8 mouse cellular contexts compared by ENCODE assay signal in the genomic region with DNA sequence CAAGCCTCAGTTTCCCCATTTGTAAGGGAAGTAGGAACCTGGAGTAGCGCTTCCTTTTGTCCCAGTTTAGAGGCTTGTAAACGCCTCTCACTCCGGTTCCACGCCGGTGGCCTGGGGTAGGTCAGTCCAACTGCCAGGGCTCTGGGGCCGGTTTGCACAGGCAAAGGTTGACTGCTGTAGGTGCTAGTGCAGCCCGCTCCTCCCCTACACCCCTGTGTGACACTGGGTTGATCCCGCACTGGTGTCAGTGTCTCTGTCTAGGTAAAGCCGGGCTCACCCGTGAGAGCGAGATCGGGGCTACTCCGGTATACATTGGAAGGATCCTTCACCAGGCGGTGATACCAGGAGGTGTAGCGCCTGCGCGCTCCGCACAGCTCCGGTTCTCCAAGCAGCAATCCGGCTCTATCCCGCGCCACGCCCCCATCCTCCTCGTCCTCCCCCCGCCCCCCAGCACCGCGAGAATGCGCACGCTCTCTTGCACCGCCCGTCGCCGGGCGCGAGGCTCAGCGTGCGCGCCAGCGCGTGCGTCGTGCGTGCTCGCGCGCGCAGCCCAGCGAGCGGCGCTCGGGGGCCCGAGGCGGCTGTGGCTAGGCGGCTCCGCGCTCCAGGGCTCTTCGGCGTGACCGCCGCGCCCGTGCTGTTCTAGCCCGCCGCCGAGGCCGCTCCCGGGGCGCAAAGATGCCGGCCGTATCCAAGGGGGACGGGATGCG. TPM values are rescaled to one million over a fixed set of nuclear protein-coding genes. Genes with fewer than 3 reads are reported as not detected.
A peak's percentile ranks its signal among the peaks of the same experiment; 100 is the strongest.
DNase-seq lines count a peak whose midpoint lies in the region; ATAC-seq and TF ChIP-seq lines count a peak whose summit lies in the region.

Gene Ap2a2 (plus strand): TSS at position 492 of the 710 bp plus-strand sequence.

- intact Hi-C loops in heart, postnatal 25 days (cut with DNase I) = loop anchor here (1.0 kb wide), 1 partner anchor 22 kb away; no protein-coding TSS in a partner anchor

- DNase-seq in ES-CJ7 (ENCODE audit: low read depth, low spot score) = peak; percentile 96
- peak; percentile 88 for DNase-seq in cerebellum, adult 11 months
- DNase-seq in heart, postnatal 25 days (ENCODE audit: low spot score) = peak; percentile 85
- DNase-seq in layer of hippocampus, adult 18-20 months (ENCODE audit: low spot score in 2 of 2) = peak; percentile 82 to 93
- DNase-seq in lung, adult 2 months = peak; percentile 85
- peak; percentile 73 to 77 for DNase-seq in thymus, adult 18-20 months

- no peaks in the 10 kb centered on the region for H3K36me3 ChIP-seq in forebrain, embryonic 15.5 days

- peak; percentile 96 for ATAC-seq in forebrain, embryonic 15.5 days (replicated peaks)
- ATAC-seq in neutrophil, adult 5-6 weeks (ENCODE audit: extremely low read depth, insufficient number of reproducible peaks, low FRiP score, poor library complexity, severe bottlenecking) = peak; percentile 73

- H3K27ac ChIP-seq in forebrain, embryonic 15.5 days (replicated peaks) = peak within 1 kb of the TSS; percentile 83

- peaks cover 29% of the 10 kb centered on the region for H3K4me1 ChIP-seq in forebrain, embryonic 15.5 days
- peaks cover 6% of the 10 kb centered on the region for H3K4me1 ChIP-seq in lung, adult 2 months (ENCODE audit: control insufficient read depth, insufficient read depth, low read length)

- H3K4me2 ChIP-seq in forebrain, embryonic 15.5 days (replicated peaks) = peak within 1 kb of the TSS; percentile 58

- no peaks in the 10 kb centered on the region for H3K9me3 ChIP-seq in forebrain, embryonic 15.5 days

- H3K4me3 ChIP-seq in forebrain, embryonic 15.5 days = peak within 1 kb of the TSS; percentile 90
- H3K4me3 ChIP-seq in lung, adult 2 months (replicated peaks; ENCODE audit: extremely low read depth, low read depth, low read length) = peak within 1 kb of the TSS; percentile 88

- no peaks in the 10 kb centered on the region for H3K27me3 ChIP-seq in forebrain, embryonic 15.5 days

- peak within 1 kb of the TSS; percentile 97 for H3K9ac ChIP-seq in forebrain, embryonic 15.5 days (replicated peaks)

- peak; percentile 72 for TF ChIP-seq POLR2A in lung, adult 2 months (IDR thresholded peaks at IDR 0.05; ENCODE audit: borderline replicate concordance, extremely low read depth, low read depth, low read length)

- WGBS in forebrain, embryonic 15.5 days = under 1% methylated on average over 71 of the region's 72 CpGs
- under 1% methylated on average over 72 of the region's 72 CpGs for WGBS in lung, adult 2 months

- TF ChIP-seq CTCF in lung, adult 2 months (IDR thresholded peaks at IDR 0.05; ENCODE audit: insufficient read depth, low read length) = no peak

RNA-seq across cellular contexts. Expression of gene Ap2a2, which starts in this region (rescaled TPM):
- polyA plus RNA-seq in forebrain, embryonic 15.5 days (2015; fragmentation: Nextera tagmentation; extraction: Ambion mirVana) = 106 and 110 TPM in 2 replicates
- total RNA-seq in heart, postnatal 25 days (2021) = 10 to 100 TPM; 48.9 to 56.1 TPM
- 100 to 1,000 TPM; 233 to 238 TPM for total RNA-seq in layer of hippocampus, adult 18-20 months (2021)
- 46.3 and 58.1 TPM in 2 replicates for polyA plus RNA-seq in lung, adult 2 months (2012; rRNA removed)
- total RNA-seq in neutrophil, adult 5-6 weeks (2017) = 32.4 and 35.7 TPM in 2 replicates

Comparison
In these comparisons a context has a peak if more than half of its experiments do, and no peak if none do; other contexts are left out.
1. Peak in every context shown above with its lines: DNase-seq, ATAC-seq, H3K4me3 ChIP-seq and H3K27ac ChIP-seq.